Mouse (Mus musculus): ENCODE results near the gene Bhlhb9. TPM values are rescaled to one million over a fixed set of nuclear protein-coding genes. Genes with fewer than 3 reads are reported as not detected.
A peak's percentile ranks its signal among the peaks of the same experiment; 100 is the strongest.
"Not testable (repeated sequence)": the region's sequence is repeated elsewhere in the genome, so short reads cannot be mapped to it uniquely, and the experiment has no call there.

The Bhlhb9 gene
- polyA plus RNA-seq, 1 experiment from 2014 or later = 16.1 TPM

DNA sequence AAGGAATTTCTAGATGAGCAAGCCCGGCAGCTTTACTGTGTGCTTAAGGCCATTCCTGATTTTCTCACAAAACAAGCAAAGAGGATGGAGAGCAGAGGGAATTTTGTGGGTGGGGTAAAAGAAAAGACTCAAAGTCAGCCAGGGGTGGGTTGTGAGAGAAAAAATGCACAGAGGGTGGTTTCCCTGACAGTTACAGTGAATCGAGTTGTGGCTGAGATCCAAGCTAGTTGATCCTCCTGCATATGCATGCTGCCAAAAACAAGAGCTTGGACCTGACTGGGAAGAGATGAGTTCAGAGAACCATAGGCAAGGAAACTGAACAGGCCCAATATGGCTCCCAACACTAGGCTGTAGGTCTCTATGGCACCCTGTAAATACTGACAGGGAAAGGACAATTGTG lies 40.5 kb downstream of the Bhlhb9 start:
- H3K4me3 ChIP-seq (ENCODE audit: low read depth, low read length) = no peak overlapping the region
- no peaks in the 10 kb centered on the region for H3K9me3 ChIP-seq (ENCODE audit: control insufficient read depth, low read length)
- TF ChIP-seq CTCF (IDR thresholded peaks at IDR 0.05; ENCODE audit: low read depth) (no peak), EP300 (optimal IDR thresholded peaks at IDR 0.05) (no peak)
- no peak for ATAC-seq (ENCODE audit: low FRiP score, low TSS enrichment)
- no peak overlapping the region for H3K27ac ChIP-seq (replicated peaks)
- H3K36me3 ChIP-seq (ENCODE audit: control insufficient read depth, insufficient read depth, low read length) = no peaks in the 10 kb centered on the region
- no peaks in the 10 kb centered on the region for H3K27me3 ChIP-seq (ENCODE audit: control insufficient read depth, insufficient read depth, low read length)
- DNase-seq (ENCODE audit: low spot score) = no peak
- no peaks in the 10 kb centered on the region for H3K4me1 ChIP-seq (replicated peaks; ENCODE audit: control insufficient read depth, insufficient read depth)
- 54% methylated on average over 2 of the region's 2 CpGs for WGBS
- H3K9ac ChIP-seq (ENCODE audit: low read length) = no peak overlapping the region
- no peak overlapping the region for H3K4me2 ChIP-seq (replicated peaks; ENCODE audit: low read depth)

DNA sequence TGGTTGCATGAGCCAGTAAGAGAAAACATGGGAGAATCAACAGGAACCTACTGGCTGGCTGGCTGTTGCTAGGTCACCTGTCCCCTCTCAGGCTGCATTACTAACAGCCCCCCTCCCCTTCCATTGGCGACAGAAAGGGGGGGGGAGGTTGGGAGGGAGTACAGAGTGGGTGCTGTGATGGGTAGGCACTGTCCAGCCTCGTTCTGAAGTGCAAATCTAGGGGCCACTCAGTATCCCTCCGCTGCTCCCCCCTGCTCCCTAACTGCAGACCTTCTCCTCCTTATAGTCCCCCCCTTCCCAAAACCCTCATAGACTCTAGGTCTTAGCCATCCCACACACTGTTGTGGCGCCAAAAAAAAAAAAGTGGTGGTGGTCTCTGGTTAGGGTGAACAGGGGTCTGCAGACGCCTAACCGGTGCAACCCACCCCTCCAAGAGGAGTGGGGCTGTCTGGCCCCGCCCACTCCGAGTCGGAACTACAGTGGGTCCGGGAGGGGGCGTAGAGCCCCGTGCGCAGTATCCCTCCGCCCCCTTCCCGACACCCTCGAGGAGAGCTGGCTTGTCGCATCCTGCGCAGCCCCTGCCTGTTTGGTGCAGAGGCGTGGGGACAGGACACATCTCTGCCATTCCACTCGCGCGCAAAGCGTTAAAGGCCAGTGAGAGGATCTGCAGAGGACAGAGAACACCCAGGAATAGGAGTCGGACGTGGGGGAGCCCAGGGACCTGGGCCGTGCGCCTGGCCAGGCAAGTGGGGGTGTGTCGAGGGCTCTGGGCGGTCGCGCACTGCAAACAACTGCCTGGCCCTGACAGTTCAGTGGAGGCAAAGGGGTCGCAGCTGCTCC lies 41.3 kb downstream of the Bhlhb9 start, which contains the start of gene Gprasp2:
TSS of gene Gprasp2 (plus strand) at position 514 of the 840 bp plus-strand sequence.
- WGBS = 13% methylated on average over 15 of the region's 32 CpGs
- H3K4me1 ChIP-seq (replicated peaks; ENCODE audit: control insufficient read depth, insufficient read depth); H3K36me3 ChIP-seq (ENCODE audit: control insufficient read depth, insufficient read depth, low read length); H3K27me3 ChIP-seq (ENCODE audit: control insufficient read depth, insufficient read depth, low read length); H3K27ac ChIP-seq (replicated peaks); H3K9ac ChIP-seq (ENCODE audit: low read length); H3K9me3 ChIP-seq (ENCODE audit: control insufficient read depth, low read length): not testable (repeated sequence)
- Histone ChIP-seq H3K4me3 (ENCODE audit: low read depth, low read length) (peak within 1 kb of the TSS; percentile 36), H3K4me2 (replicated peaks; ENCODE audit: low read depth) (peak within 1 kb of the TSS; percentile 55)
- ATAC-seq (ENCODE audit: low FRiP score, low TSS enrichment) (peak; percentile 71), DNase-seq (ENCODE audit: low spot score) (peak; percentile 14)

DNA sequence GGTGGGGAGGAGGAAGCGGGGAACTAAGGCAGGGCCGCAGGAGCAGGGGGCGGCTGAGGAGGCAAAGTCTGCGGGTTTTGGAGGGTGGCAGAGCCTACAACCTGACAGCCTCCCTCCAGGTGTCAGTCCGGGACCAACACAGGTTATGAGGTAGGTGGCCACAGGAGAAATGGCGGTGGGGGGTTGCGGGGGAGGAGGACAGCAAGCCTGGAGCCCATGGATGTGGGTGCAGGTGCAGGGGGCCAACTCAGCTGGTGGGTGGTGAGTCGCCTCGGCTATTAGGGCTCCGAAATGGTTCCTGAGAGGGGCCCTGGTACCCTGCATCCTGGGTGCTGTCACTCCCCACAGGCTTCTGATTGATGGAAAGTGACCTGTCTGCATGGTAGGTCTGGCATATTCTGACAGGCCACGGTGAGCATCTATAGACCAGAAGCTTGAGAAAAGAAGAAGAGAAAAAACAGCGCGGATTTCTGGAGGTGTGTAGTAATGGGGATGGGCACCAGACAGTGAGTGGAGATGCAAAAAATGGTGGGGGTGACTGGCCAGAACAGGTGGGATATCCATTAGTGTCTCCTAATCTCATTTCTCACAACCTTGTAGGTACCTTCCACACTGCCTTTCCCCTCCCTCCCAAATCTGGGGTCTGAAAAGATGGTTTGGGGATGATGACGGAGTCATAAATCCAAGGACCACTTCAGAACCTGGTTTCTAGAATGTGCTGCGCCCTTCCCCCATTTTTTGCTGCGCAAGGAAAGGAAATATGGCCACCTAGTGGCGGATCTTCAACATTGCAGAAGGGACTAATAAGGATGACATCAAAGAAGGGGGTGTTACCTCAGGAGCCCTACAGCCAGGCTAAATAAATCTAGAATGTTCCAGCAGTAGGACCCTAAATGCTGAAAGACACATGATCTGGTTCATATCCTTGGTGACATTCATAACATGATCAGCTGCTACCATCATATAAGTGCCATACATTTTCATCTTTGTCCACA lies 42.3 kb downstream of the Bhlhb9 start:
- not testable (repeated sequence) for H3K9ac ChIP-seq (ENCODE audit: low read length); H3K9me3 ChIP-seq (ENCODE audit: control insufficient read depth, low read length); H3K27me3 ChIP-seq (ENCODE audit: control insufficient read depth, insufficient read depth, low read length); H3K27ac ChIP-seq (replicated peaks); H3K36me3 ChIP-seq (ENCODE audit: control insufficient read depth, insufficient read depth, low read length); H3K4me1 ChIP-seq (replicated peaks; ENCODE audit: control insufficient read depth, insufficient read depth)
- peak overlapping the region; percentile 55 for H3K4me2 ChIP-seq (replicated peaks; ENCODE audit: low read depth)
- DNase-seq (ENCODE audit: low spot score) (peak; percentile 14), ATAC-seq (ENCODE audit: low FRiP score, low TSS enrichment) (peak; percentile 32)
- peak; percentile 68 for TF ChIP-seq CTCF (IDR thresholded peaks at IDR 0.05; ENCODE audit: low read depth)
- H3K4me3 ChIP-seq (ENCODE audit: low read depth, low read length) = peak overlapping the region; percentile 36
- 22% methylated on average over 16 of the region's 17 CpGs for WGBS

DNA sequence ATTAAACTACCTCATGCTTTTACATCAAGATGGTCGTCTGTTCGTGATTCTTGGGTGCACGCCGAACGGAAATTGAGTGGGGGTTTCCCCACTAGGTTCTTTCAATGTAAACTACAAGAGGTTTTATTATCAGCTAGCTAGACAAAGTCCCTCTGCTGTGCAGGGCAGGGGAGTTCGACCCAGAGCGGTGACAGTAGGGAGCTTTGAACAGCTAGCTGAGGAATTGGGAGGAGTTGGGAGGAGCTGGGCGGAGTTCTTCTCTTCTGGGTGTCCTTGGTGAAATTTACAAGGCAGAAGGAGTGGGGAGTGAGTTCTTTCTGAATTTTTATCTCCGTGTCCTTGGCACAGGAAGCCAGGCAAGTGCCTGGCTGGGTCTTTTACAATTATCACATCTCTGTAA lies 69.4 kb downstream of the Bhlhb9 start:
- H3K4me2 ChIP-seq (replicated peaks; ENCODE audit: low read depth); H3K27ac ChIP-seq (replicated peaks); H3K4me3 ChIP-seq (ENCODE audit: low read depth, low read length); ATAC-seq (ENCODE audit: low FRiP score, low TSS enrichment); DNase-seq (ENCODE audit: low spot score); H3K9ac ChIP-seq (ENCODE audit: low read length); H3K27me3 ChIP-seq (ENCODE audit: control insufficient read depth, insufficient read depth, low read length); H3K36me3 ChIP-seq (ENCODE audit: control insufficient read depth, insufficient read depth, low read length); H3K4me1 ChIP-seq (replicated peaks; ENCODE audit: control insufficient read depth, insufficient read depth); H3K9me3 ChIP-seq (ENCODE audit: control insufficient read depth, low read length): not testable (repeated sequence)
- WGBS = 86% methylated on average over 9 of the region's 9 CpGs

DNA sequence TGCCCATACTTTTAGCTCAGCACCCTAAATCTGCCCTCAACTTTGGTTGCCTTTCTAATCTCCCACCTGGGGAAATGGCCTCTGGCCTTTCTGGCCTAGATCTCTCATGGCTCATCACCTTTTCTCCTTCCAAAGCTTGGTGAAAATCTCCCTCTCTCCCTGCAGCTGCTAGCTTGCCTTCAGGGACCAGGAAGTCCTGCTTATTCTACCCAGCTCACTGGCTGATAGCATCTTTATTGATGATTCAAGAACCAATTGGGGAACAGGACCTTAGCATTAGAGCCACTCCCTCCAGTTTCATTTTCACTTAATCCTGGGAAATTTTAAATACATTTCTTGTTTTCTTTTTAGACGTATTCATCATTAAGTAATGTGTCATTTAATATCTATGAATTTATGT lies 79.3 kb downstream of the Bhlhb9 start:
- no peaks in the 10 kb centered on the region for H3K36me3 ChIP-seq (ENCODE audit: control insufficient read depth, insufficient read depth, low read length)
- no peak overlapping the region for H3K9ac ChIP-seq (ENCODE audit: low read length)
- H3K27ac ChIP-seq (replicated peaks) = no peak overlapping the region
- ATAC-seq (ENCODE audit: low FRiP score, low TSS enrichment) (no peak), DNase-seq (ENCODE audit: low spot score) (no peak)
- no peaks in the 10 kb centered on the region for H3K27me3 ChIP-seq (ENCODE audit: control insufficient read depth, insufficient read depth, low read length)
- 91% methylated on average over 1 of the region's 1 CpGs for WGBS
- H3K4me2 ChIP-seq (replicated peaks; ENCODE audit: low read depth) = no peak overlapping the region
- H3K9me3 ChIP-seq (ENCODE audit: control insufficient read depth, low read length) = no peaks in the 10 kb centered on the region
- H3K4me1 ChIP-seq (replicated peaks; ENCODE audit: control insufficient read depth, insufficient read depth) = no peaks in the 10 kb centered on the region
- TF ChIP-seq CTCF (IDR thresholded peaks at IDR 0.05; ENCODE audit: low read depth) (no peak), EP300 (optimal IDR thresholded peaks at IDR 0.05) (no peak)
- H3K4me3 ChIP-seq (ENCODE audit: low read depth, low read length) = no peak overlapping the region

DNA sequence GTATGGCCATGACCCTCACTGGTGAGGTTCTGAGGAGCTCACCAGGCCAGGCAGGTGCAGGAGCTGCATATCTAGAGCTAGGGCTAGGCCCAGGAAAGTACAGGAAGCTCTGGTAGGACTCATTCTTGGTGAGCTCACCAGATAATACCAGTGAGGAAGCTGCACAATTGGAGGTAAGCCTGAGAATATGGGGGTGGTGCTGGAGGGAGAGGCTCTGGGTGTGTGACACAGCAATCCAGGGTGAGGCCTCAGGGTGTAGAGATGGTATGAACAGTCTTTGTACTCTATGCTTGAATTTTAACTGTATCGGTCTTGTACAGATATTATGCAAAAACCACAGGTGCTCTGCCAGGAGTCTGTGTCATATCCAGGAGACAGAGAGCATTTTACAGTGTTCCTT lies 82.2 kb downstream of the Bhlhb9 start:
- Histone ChIP-seq H3K27ac (replicated peaks) (no peak overlapping the region), H3K9me3 (ENCODE audit: control insufficient read depth, low read length) (no peaks in the 10 kb centered on the region), H3K4me3 (ENCODE audit: low read depth, low read length) (no peak overlapping the region), H3K4me2 (replicated peaks; ENCODE audit: low read depth) (no peak overlapping the region), H3K4me1 (replicated peaks; ENCODE audit: control insufficient read depth, insufficient read depth) (no peaks in the 10 kb centered on the region), H3K9ac (ENCODE audit: low read length) (no peak overlapping the region), H3K27me3 (ENCODE audit: control insufficient read depth, insufficient read depth, low read length) (no peaks in the 10 kb centered on the region), H3K36me3 (ENCODE audit: control insufficient read depth, insufficient read depth, low read length) (no peaks in the 10 kb centered on the region)
- 86% methylated on average over 1 of the region's 1 CpGs for WGBS
- no peak for TF ChIP-seq EP300 (optimal IDR thresholded peaks at IDR 0.05)
- no peak for TF ChIP-seq CTCF (IDR thresholded peaks at IDR 0.05; ENCODE audit: low read depth)
- ATAC-seq (ENCODE audit: low FRiP score, low TSS enrichment) = no peak
- no peak for DNase-seq (ENCODE audit: low spot score)

Data from stomach, postnatal 0 days (tissue).